Mouse (Mus musculus) thymus, postnatal 4 days (tissue): ENCODE measurements around the gene Proz.
"Not testable (repeated sequence)": the region's sequence is repeated elsewhere in the genome, so short reads cannot be mapped to it uniquely, and the experiment has no call there.

Source experiments
- DNase-seq: peaks from one replicate; pipeline ENCODE4 v3.0.0; 2021

Gene Proz

GRCm38 (mm10) chr8:13060441-13061150, at the start of gene Proz:
TSS of gene Proz (plus strand) at chr8:13060914.
- DNase-seq: no peak

GRCm38 (mm10) chr8:13019560-13019959, 41.2 kb upstream of the Proz start:
- DNase-seq: no peak

GRCm38 (mm10) chr8:13021830-13022229, 38.9 kb upstream of the Proz start:
- DNase-seq: no peak

GRCm38 (mm10) chr8:13025487-13026224, 35.1 kb upstream of the Proz start, which contains the start of gene F7:
TSS of gene F7 (plus strand) at chr8:13026034.
- DNase-seq: no peak

- DNase-seq: no peak
These were observed 33.1 kb upstream of the Proz start for GRCm38 (mm10) chr8:13027615-13028014.

- no peak for DNase-seq
These were observed 32.2 kb upstream of the Proz start for GRCm38 (mm10) chr8:13028482-13028881.

GRCm38 (mm10) chr8:13036346-13036812, 24.3 kb upstream of the Proz start:
- DNase-seq: no peak

GRCm38 (mm10) chr8:13037015-13037414, 23.7 kb upstream of the Proz start, which contains the start of gene F10:
TSS of gene F10 (plus strand) at chr8:13037308.
- DNase-seq: no peak

- DNase-seq: no peak
These were observed 23.1 kb upstream of the Proz start for GRCm38 (mm10) chr8:13037569-13037968.

GRCm38 (mm10) chr8:13039054-13039453, 21.7 kb upstream of the Proz start:
- no peak for DNase-seq

- no peak for DNase-seq
These were observed 19.3 kb upstream of the Proz start for GRCm38 (mm10) chr8:13041459-13041858.

- DNase-seq: no peak
These were observed 13.1 kb upstream of the Proz start for GRCm38 (mm10) chr8:13047652-13048051.

GRCm38 (mm10) chr8:13050550-13050949, 10.2 kb upstream of the Proz start:
- DNase-seq: no peak

GRCm38 (mm10) chr8:13057351-13057750, 3.4 kb upstream of the Proz start:
- no peak for DNase-seq

GRCm38 (mm10) chr8:13063112-13063511, 2.4 kb downstream of the Proz start:
- no peak for DNase-seq

- DNase-seq: no peak
These were observed 12.5 kb downstream of the Proz start for GRCm38 (mm10) chr8:13073255-13073654.

- DNase-seq: no peak
These were observed 14.3 kb downstream of the Proz start for GRCm38 (mm10) chr8:13075044-13075443.

- DNase-seq: not testable (repeated sequence)
These were observed 14.9 kb downstream of the Proz start for GRCm38 (mm10) chr8:13075579-13075978.

- no peak for DNase-seq
These were observed 16.8 kb downstream of the Proz start for GRCm38 (mm10) chr8:13077542-13077941.

- peak; percentile 94 for DNase-seq
These were observed 44.0 kb downstream of the Proz start for GRCm38 (mm10) chr8:13104691-13105086.

GRCm38 (mm10) chr8:13105087-13105881, 44.6 kb downstream of the Proz start, which contains the start of the genes Pcid2 and Cul4a:
TSS of gene Pcid2 (minus strand) at chr8:13105459.
TSS of gene Cul4a (plus strand) at chr8:13105621.
- DNase-seq: peak; percentile 99

- peak; percentile 69 for DNase-seq
These were observed 45.3 kb downstream of the Proz start for GRCm38 (mm10) chr8:13105908-13106551.
